ENCODE assay signal across 15 mouse cellular contexts in the genomic region with DNA sequence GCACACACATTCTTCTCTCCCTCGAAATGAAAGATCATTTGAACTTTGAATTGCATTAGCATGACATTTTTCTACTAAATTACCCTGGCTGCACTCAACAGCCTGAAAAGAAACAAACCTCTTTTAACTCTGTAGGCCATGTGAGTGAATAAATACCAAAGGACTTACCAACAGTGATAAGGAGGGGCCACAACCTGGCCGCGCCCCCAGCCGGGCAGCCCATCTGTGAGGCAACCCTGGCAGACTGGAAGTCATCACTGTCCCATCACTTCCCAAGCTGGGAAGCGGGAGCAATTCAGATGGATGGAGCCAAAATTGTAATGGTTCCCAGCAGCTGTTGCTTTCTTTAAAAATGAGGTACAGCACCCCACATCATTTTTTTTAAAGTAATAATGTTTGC.
DNase-seq lines count a peak whose midpoint lies in the region; ATAC-seq and TF ChIP-seq lines count a peak whose summit lies in the region.
"Had no signal": no experiment of that assay in that cellular context is flagged by ENCODE, and none has a peak within 500 bp of the region (broad histone marks: within the 10 kb centered on the region; RNA-seq: fewer than 3 reads in every experiment).

No protein-coding gene starts in this region.

- no peak for TF ChIP-seq CTCF in kidney, postnatal 0 days (IDR thresholded peaks at IDR 0.05; ENCODE audit: low read depth)
- no peak for TF ChIP-seq CTCF in brain, embryonic 14.5 days (IDR thresholded peaks at IDR 0.05; ENCODE audit: borderline replicate concordance, extremely low read depth, insufficient read depth, insufficient read length)

- H3K4me1 ChIP-seq in kidney, postnatal 0 days (replicated peaks; ENCODE audit: insufficient read depth, low read length): no peaks in the 10 kb centered on the region
- no peaks in the 10 kb centered on the region for H3K4me1 ChIP-seq in kidney, embryonic 15.5 days
- peaks cover 8% of the 10 kb centered on the region for H3K4me1 ChIP-seq in lung, embryonic 16.5 days (replicated peaks; ENCODE audit: control insufficient read depth, insufficient read depth, low read length)
- H3K4me1 ChIP-seq: liver, embryonic 13.5 days; megakaryocyte, embryonic 14.5 days had no signal

- H3K9me3 ChIP-seq in kidney, postnatal 0 days (replicated peaks; ENCODE audit: low read length): no peaks in the 10 kb centered on the region
- no peaks in the 10 kb centered on the region for H3K9me3 ChIP-seq in kidney, embryonic 15.5 days (replicated peaks)
- H3K9me3 ChIP-seq in lung, embryonic 16.5 days (ENCODE audit: control insufficient read depth, low read length): no peaks in the 10 kb centered on the region
- H3K9me3 ChIP-seq: liver, embryonic 13.5 days; megakaryocyte, embryonic 14.5 days; neural tube, embryonic 13.5 days had no signal

- H3K9ac ChIP-seq in kidney, postnatal 0 days (ENCODE audit: low read depth, low read length): no peak overlapping the region
- no peak overlapping the region for H3K9ac ChIP-seq in kidney, embryonic 15.5 days
- H3K9ac ChIP-seq in lung, embryonic 16.5 days (ENCODE audit: low read length): no peak overlapping the region
- H3K9ac ChIP-seq: liver, embryonic 13.5 days; neural tube, embryonic 13.5 days had no signal

- H3K36me3 ChIP-seq in kidney, postnatal 0 days (ENCODE audit: insufficient read depth, low read length): no peaks in the 10 kb centered on the region
- H3K36me3 ChIP-seq in kidney, embryonic 15.5 days: no peaks in the 10 kb centered on the region
- H3K36me3 ChIP-seq in lung, embryonic 16.5 days (ENCODE audit: control insufficient read depth, insufficient read depth, low read length): no peaks in the 10 kb centered on the region
- H3K36me3 ChIP-seq: liver, embryonic 13.5 days; neural tube, embryonic 13.5 days had no signal

- no peak overlapping the region for H3K4me3 ChIP-seq in kidney, postnatal 0 days (replicated peaks; ENCODE audit: low read depth, low read length)
- H3K4me3 ChIP-seq in kidney, embryonic 15.5 days (replicated peaks): no peak overlapping the region
- H3K4me3 ChIP-seq in lung, embryonic 16.5 days (ENCODE audit: low read length): no peak overlapping the region
- H3K4me3 ChIP-seq: liver, embryonic 13.5 days; megakaryocyte, embryonic 14.5 days; neural tube, embryonic 13.5 days had no signal

- WGBS in kidney, postnatal 0 days: 58% methylated on average over 5 of the region's 5 CpGs
- 49% methylated on average over 5 of the region's 5 CpGs for WGBS in kidney, embryonic 15.5 days
- 27% methylated on average over 5 of the region's 5 CpGs for WGBS in lung, embryonic 16.5 days

- ATAC-seq in kidney, postnatal 0 days (replicated peaks; ENCODE audit: low FRiP score, low read depth): no peak
- no peak for ATAC-seq in kidney, embryonic 15.5 days (replicated peaks; ENCODE audit: low FRiP score)
- no peak for ATAC-seq in lung, embryonic 16.5 days (ENCODE audit: low read depth)
- ATAC-seq: inflammation-experienced regulatory T-cells, adult 6 months had no signal

- H3K27me3 ChIP-seq in kidney, postnatal 0 days (ENCODE audit: insufficient read depth, low read length): no peaks in the 10 kb centered on the region
- H3K27me3 ChIP-seq in kidney, embryonic 15.5 days: no peaks in the 10 kb centered on the region
- no peaks in the 10 kb centered on the region for H3K27me3 ChIP-seq in lung, embryonic 16.5 days (ENCODE audit: control insufficient read depth, insufficient read depth, low read depth, low read length)
- H3K27me3 ChIP-seq: liver, embryonic 13.5 days; megakaryocyte, embryonic 14.5 days; neural tube, embryonic 13.5 days had no signal

- no peak overlapping the region for H3K27ac ChIP-seq in kidney, postnatal 0 days
- no peak overlapping the region for H3K27ac ChIP-seq in kidney, embryonic 15.5 days
- no peak overlapping the region for H3K27ac ChIP-seq in lung, embryonic 16.5 days (ENCODE audit: low read length)
- H3K27ac ChIP-seq: liver, embryonic 13.5 days; neural tube, embryonic 13.5 days had no signal

- TF ChIP-seq POLR2A in brain, embryonic 14.5 days (IDR thresholded peaks at IDR 0.05; ENCODE audit: borderline replicate concordance, extremely low read depth, insufficient read depth, insufficient read length, poor library complexity, severe bottlenecking): no peak

- H3K4me2 ChIP-seq in kidney, postnatal 0 days (ENCODE audit: low read length): no peak overlapping the region
- no peak overlapping the region for H3K4me2 ChIP-seq in kidney, embryonic 15.5 days
- peak overlapping the region; percentile 7; the same call in 1 of the 2 replicates for H3K4me2 ChIP-seq in lung, embryonic 16.5 days (ENCODE audit: low read depth, low read length)
- H3K4me2 ChIP-seq: liver, embryonic 13.5 days; neural tube, embryonic 13.5 days had no signal

- peak; percentile 59 to 70 for DNase-seq in cerebellum, postnatal 10 days
- no peak for DNase-seq in cerebellum, adult 8-10 months
- DNase-seq in kidney, postnatal 0 days (ENCODE audit: low spot score): peak; percentile 47
- DNase-seq in brain, embryonic 14.5 days (ENCODE audit: low read depth): peak; percentile 71
- DNase-seq in urinary bladder, postnatal 14 days (ENCODE audit: low spot score): no peak
- no peak for DNase-seq in urinary bladder, postnatal 4 days (ENCODE audit: low spot score in 2 of 2)
- DNase-seq: adrenal gland, postnatal 14 days; heart, postnatal 36 days; liver, embryonic 13.5 days; right cerebral cortex, adult 18-20 months had no signal

Comparison
In these comparisons a context has a peak if more than half of its experiments do, and no peak if none do; other contexts are left out.
1. DNase-seq: peak in cerebellum, postnatal 10 days (2 of 2), kidney, postnatal 0 days (single experiment) and brain, embryonic 14.5 days (single experiment); none in cerebellum, adult 8-10 months (single experiment), urinary bladder, postnatal 14 days (single experiment) and urinary bladder, postnatal 4 days (0 of 2).